Mouse (Mus musculus): ENCODE measurements at regions not wholly inside any gene's neighbourhood (a gene's known extent, or its start where the extent isn't known, plus 50 kb on each side); places are given as distances from the start of the nearest gene placed in this dataset.

- no peak for TF ChIP-seq CTCF (IDR thresholded peaks at IDR 0.05; ENCODE audit: low read depth, low read length)
- no peak for TF ChIP-seq EP300 (IDR thresholded peaks at IDR 0.05; ENCODE audit: insufficient read depth, low read depth, low read length)
- no peak for TF ChIP-seq POLR2A (IDR thresholded peaks at IDR 0.05; ENCODE audit: insufficient read depth, low read length)
These were observed 199.5 kb upstream of the Pou3f3 start for GRCm38 (mm10) chr1:42496022-42496421.

Data from ES-Bruce4 (cell line).